Mouse (Mus musculus) naive thymus-derived CD4-positive, alpha-beta T cell, adult 2 months (primary cell): Measurements from ENCODE around the gene C130079G13Rik.
"Not testable (repeated sequence)": the region's sequence is repeated elsewhere in the genome, so short reads cannot be mapped to it uniquely, and the experiment has no call there.

Experiments
- DNase-seq: peaks from one replicate; pipeline ENCODE4 v3.0.0-alpha.2; 2011; ENCODE audit warnings: low read depth

C130079G13Rik gene

DNA sequence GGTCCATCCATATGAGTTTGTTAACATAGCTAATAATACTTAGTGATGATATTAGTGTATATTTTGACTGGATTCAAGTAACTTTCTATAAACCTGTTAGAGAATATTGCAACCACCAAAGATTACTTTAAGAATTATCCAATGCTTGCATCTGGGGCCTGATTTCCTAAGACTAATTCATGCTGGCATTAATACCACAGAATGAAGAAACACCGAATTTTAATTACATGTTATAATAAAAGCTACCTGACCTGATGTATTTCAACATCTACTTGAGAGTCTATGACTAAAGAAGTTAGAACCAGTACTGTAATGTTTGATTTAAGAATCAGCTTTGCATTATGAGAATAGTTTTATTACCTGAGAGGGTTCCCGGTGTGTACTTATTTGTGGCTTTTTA lies at the start of gene C130079G13Rik:
Gene C130079G13Rik, plus strand, starts transcription at position 301 of the 400 bp plus-strand sequence.
- no peak for DNase-seq

DNA sequence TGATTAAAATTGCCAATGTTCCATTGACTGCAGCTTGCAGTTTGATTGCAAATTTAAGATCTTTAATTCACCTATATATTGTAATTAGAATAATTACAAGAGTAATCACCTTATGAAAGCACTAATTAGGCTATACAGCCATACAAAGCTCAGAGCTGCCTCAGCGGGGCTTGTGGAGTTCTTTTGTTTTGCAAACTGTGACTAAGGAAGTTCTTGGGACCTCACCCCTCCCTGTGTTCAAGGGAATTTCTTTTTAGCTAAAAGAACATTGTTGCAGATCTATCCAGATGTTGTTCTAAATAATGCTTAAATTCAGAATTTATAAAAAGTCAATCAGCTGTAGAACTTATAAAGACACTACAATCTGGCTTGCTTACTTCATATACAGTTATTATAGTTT lies 47.4 kb upstream of the C130079G13Rik start:
- not testable (repeated sequence) for DNase-seq

DNA sequence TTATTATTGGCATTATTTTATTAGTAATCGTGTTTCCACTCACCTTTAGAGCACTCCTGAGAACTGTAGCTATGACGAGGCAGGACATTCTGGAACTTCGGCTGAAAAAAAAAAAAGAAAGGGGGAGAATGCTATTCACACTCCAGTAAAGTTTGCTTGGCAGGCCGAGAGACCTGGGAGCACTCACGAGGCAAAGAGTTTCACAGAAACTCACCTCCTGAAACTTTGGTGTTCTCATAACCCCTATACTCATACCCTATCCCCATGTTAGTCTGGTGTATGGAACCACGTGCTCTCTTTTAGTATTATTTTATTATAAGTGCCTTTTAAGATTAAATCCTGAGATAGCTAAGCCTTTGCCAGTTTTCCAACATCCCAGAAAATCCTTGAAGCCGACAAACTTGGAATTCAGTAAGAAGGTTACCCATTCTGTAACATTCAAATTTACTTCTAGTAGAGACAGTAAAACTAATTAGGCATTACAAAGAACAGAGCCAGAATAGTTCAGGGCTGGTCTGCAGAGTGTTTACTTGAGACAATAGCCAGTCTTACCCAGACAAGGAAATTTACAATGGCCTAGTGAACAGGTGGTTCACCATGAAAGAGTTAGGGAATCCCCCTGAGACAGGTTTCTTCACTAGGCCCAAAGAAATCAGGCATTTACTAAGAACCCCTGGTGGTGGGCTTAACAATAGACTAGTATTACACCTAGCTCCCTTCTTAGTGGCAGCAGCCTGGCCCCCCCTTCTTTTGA lies 45.0 kb upstream of the C130079G13Rik start:
- not testable (repeated sequence) for DNase-seq

DNA sequence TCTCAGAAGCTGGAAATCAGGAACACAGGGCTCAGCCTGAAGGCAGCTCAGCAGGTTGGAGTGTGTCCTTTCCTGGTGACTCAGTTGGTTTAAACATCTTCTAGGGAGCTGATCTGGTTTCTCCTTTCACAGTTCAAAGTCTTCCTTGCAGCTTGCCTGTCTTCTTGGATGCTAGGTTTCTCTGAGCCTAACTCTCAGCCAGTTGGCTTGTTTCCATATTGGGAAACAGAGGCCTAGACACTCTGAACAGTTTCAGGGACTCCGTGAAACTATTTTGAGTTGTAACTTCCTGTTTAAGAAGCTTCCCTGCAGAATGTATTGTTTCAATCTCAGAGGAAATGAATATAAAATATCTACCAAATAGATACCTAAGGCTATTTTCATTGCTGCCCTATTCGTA lies 31.7 kb upstream of the C130079G13Rik start:
- DNase-seq = no peak

DNA sequence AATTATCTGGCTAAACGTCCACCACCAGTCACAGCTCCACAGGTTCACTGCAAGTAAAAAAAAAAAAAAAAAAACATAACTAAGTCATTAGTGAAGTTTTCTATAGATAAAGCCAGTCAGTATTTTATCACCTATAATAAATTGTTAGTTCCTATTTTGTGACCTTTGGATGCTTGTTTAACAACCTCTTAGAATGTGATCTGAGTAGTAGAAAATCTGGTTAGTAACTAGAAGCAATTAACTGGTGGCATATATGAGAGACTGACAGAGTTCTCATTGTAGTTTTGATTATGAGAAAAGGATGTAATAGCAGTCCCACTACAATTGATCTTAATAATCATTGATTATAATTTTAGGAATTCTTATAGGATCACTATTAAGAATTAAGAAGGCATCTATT lies 9.6 kb downstream of the C130079G13Rik start:
- DNase-seq = no peak

DNA sequence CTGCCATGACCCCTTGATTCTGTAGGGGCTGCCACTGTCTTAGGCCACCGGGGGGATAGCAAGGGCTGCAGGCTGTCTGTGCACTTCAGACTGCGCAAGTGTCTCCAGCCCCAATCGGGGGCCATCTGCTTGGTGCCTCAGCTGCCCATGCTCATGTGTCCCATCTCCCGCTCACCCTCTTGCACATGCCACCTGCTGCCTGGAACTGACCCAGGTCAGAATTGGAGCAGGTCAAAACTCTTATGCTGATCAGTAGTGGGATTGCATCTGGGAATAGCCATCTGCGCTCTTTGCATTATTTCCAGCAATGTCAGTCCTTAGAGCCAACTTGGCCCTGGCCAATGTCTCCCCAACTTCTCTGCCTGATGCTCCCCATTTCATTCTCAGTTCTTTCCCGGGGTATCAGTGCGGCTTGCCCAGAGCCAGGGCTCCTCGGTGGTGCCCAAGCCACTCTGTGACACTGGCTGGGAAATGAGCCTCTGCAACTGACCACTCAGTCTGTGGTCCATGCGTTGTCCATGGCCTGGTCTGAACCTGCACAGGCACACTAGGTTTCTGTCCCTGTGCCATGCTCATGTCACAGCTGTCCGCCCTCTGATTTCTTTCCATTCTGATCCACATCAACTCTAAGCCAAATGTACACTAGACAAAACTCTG lies 22.4 kb downstream of the C130079G13Rik start:
- DNase-seq = no peak

DNA sequence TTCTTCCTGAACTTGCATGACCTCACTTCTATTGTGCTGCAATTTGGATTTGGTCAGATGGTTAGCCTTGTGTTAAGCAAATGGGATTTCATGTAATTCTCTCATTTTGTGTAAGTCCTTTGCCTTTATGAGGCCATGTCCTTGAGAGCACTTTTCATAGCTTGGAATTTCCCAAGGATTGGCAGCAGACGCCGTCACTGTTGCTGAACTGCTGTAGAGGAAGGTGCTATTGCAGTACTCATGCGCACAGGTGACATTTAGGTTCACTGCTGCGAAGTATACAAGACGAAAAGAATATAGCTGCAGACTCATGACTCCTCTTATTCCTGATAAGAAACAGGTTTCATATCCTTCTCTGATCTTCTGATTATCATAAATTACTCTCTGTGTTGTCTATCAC lies 45.9 kb downstream of the C130079G13Rik start:
- DNase-seq = no peak

DNA sequence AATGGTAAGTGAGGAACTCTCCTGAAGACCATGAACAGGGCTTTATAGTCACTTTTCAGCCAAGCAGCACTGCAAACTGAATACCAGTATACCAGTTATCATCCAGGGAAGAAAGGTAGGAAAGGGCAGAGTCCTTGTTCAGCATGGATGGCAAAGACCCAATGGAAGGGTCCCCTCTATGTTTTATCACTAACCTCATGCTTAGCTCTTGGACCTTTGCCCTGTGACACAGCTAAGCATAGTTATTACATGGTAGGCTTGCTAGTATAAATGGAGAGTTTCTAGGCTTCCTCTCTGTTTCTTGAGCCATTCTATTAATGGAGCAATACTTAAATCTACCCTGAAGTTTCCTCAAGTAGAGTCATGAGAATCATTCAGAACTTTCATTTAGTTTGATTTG lies 49.6 kb downstream of the C130079G13Rik start:
- DNase-seq = no peak
